Mouse (Mus musculus): ENCODE results near the gene Adgrg3.

DNA sequence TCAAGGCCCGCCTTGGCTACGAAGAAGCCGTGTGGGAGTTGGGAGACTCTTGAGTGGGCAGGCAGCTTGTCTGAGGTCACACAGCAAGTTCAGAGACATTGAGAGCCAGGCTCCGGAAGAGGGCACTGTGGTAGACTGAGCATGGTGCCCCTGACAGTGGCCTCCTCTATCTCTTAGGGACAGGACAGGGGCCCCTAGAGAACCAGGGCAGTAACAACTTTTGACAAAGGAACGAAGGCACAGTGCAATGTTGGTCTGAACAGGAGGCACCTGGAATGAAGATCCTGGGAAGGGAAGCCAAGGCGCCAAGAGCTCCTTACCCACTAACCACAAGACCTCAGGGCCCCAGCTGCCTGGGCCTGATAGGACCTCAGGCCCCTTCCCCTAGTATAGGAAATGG, 32.5 kb upstream of the Adgrg3 start:
- no peak for TF ChIP-seq CTCF (IDR thresholded peaks at IDR 0.05; ENCODE audit: extremely low read depth, insufficient read depth, insufficient read length, insufficient replicate concordance)
- no peak for TF ChIP-seq POLR2A (IDR thresholded peaks at IDR 0.05; ENCODE audit: low read depth, low read length)

All from spleen, adult 2 months (tissue).